Mouse (Mus musculus): ENCODE measurements around the gene Zfhx2.
"Not testable (repeated sequence)": the region's sequence is repeated elsewhere in the genome, so short reads cannot be mapped to it uniquely, and the experiment has no call there.

The Zfhx2 gene

GRCm38 (mm10) chr14:55047971-55048531, 44.1 kb downstream of the Zfhx2 start:
- DNase-seq (ENCODE audit: low read depth, low spot score) = no peak

- DNase-seq (ENCODE audit: low read depth, low spot score) = not testable (repeated sequence)
These were observed 48.4 kb downstream of the Zfhx2 start for GRCm38 (mm10) chr14:55043694-55044093.

GRCm38 (mm10) chr14:55032695-55033225, 59.4 kb downstream of the Zfhx2 start:
- no peak for DNase-seq (ENCODE audit: low read depth, low spot score)

DNA sequence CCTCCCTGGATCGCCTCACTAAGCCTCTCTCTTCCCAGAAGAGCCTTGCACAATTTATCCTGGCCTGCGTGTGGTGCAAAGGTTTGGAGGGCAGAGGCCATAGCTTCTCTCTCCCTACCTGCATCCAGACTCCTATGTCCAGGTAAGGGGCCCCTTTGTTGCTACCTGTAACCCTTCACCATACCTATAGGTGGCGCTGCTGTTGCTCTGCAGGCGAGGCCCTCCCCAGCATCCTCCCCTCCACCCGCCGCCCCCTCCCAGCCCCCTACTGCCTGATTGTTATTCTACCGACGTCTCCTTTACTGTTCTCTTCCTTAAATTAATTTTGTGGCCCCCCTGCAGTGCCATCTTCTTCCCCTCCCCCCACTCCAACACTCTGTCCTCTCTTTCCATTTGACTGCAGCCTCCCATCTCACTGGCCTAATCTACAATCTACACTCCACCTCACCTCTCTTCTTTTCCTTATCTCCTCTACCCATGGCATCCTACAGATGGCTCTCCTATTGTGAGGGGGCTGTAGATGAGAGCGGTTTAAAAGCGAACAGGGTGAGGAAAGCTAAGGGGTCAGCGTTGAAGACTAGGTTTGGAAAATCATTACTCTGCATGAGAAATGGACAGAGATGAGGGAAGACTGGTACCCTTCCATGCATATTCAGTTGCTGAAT, 63.0 kb downstream of the Zfhx2 start:
- peak; percentile 45 for DNase-seq (ENCODE audit: low read depth, low spot score)

GRCm38 (mm10) chr14:55028333-55028835, 63.7 kb downstream of the Zfhx2 start:
- peak; percentile 73 for DNase-seq (ENCODE audit: low read depth, low spot score)

- DNase-seq (ENCODE audit: low read depth, low spot score) = no peak
These were observed 64.5 kb downstream of the Zfhx2 start for GRCm38 (mm10) chr14:55027653-55028052.

DNA sequence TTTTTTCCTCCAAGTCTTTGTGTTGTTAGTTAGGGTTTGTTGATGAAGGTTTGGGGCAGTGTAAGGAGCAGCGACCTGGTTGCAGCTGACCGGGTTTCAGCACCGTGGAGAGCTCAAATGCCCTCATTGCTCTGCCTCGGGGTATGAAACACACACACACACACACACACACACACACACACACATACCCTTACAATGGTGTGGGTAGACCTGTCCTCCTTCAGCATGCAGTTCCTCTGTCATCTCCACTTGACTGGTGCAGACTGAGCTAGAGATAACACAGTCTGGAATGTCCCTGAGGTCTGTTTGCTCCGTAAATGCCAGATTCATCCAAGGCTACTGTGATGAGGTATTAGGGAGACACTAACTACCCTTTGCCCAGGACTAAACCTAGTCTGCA, 64.9 kb downstream of the Zfhx2 start:
- peak; percentile 27 for DNase-seq (ENCODE audit: low read depth, low spot score)

GRCm38 (mm10) chr14:55025527-55025926, 66.6 kb downstream of the Zfhx2 start:
- DNase-seq (ENCODE audit: low read depth, low spot score) = no peak

DNA sequence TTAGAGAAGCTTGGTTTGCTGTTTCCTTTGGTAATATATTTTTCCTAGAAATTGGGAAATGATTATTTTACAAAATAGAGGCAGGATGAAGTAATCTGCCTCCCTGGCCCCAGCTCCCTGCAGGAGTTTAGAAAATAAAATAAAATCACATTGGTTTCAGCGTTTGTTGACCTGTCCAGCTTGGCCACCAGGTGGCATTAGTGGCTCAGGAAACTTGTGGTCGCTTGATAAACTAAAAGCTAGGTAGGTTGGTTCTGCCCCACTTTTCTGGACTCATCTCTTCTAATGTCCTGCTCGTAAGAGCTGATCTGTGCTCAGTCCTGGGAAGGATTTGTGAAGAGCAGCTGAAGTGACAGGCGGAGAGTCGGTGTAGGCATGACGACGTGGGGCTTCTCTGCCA, 67.9 kb downstream of the Zfhx2 start:
- DNase-seq (ENCODE audit: low read depth, low spot score) = peak; percentile 80

DNA sequence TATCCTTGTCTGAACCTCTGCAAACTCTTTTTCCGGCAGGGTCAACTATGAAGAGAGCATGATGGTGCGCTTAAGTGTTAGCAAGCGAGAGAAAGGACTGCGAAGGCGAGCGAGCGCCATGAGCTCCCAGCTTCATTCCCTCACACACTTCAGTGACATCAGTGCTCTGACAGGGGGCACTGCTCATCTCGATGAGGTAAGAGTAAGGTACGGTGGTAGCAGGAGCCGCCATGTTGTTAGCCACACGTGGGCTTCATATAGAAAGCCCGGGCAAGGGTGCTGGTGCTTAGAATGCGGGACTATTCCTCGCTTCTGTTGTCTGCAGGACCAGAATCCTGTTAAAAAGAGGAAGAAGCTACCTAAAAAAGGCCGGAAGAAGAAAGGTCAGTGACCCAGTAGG, 69.1 kb downstream of the Zfhx2 start:
- no peak for DNase-seq (ENCODE audit: low read depth, low spot score)

DNA sequence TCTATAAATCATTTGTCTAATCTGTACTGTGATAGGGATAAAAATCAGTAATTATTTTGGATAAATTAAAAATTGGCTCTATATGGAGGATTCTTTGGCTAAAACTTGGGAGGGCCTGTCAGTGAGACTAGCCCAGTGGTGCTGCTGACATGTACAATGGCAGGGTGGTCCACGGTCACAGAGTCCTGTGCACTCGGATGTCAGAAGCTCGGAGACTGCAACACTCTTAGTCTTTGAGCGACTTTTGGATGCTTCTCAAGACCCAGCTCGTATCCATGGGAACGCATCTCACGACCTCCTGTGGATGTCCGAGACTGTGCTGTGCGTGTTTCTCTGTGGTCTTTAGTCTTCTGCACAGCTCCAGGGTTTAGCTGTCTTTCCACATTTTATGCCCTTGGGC, 71.7 kb downstream of the Zfhx2 start:
- no peak for DNase-seq (ENCODE audit: low read depth, low spot score)

GRCm38 (mm10) chr14:55016876-55017275, 75.2 kb downstream of the Zfhx2 start:
- no peak for DNase-seq (ENCODE audit: low read depth, low spot score)

- DNase-seq (ENCODE audit: low read depth, low spot score) = no peak
These were observed 76.4 kb downstream of the Zfhx2 start for GRCm38 (mm10) chr14:55015767-55016111.

- peak; percentile 98 for DNase-seq (ENCODE audit: low read depth, low spot score)
These were observed 76.9 kb downstream of the Zfhx2 start, which contains the start of gene Ngdn for GRCm38 (mm10) chr14:55014991-55015766. Gene Ngdn (plus strand): TSS chr14:55015454.

DNA sequence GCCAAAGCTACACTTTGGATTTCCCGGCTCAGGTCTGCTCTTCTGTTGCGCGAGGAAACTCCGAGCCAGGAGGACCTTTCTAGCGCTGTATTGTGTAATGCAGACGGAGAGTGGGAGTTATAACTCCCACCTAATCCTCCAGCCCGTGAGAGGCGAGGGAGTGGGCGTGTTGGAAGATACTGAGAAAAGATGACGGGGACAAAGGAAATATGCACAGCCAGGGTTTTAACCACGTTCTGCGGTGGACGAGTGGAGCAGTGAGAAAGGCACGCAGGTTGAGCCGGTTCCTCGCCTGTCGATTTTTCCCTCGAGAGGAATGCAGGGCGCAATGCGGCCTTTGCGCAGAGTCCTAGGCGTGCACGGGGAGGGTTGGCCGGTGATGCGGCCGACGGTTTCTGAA, 77.5 kb downstream of the Zfhx2 start:
- no peak for DNase-seq (ENCODE audit: low read depth, low spot score)

DNA sequence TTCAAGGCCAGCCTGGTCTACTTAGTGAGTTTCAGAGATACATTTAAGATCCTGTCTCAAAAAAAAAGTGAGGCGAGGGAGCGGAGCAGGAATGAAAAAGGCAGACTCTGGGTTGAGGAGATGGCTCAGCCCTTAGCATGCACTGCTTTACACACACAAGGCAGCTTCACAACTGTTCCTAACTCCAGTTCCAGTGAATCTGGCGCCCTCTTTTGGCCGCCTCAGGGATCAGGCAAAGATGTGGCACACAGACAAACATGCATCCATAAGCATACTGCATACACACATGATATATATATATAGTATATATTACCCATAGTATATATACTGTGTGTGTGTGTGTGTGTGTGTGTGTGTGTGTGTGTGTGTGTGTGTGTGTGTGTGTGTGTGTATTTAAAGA, 81.0 kb downstream of the Zfhx2 start:
- no peak for DNase-seq (ENCODE audit: low read depth, low spot score)
